Mouse (Mus musculus) frontal cortex, adult (tissue): Measurements from ENCODE around the gene Bola2.
"Not testable (repeated sequence)": the region's sequence is repeated elsewhere in the genome, so short reads cannot be mapped to it uniquely, and the experiment has no call there.

Experiments used
- ATAC-seq: cut with Nextera tagmentation; 2 replicates; pipeline ENCODE4 v1.9.2; 2017; ENCODE audit warnings: mild to moderate bottlenecking, moderate library complexity, mixed read lengths; ENCODE audit not compliant: low TSS enrichment

The Bola2 gene

DNA sequence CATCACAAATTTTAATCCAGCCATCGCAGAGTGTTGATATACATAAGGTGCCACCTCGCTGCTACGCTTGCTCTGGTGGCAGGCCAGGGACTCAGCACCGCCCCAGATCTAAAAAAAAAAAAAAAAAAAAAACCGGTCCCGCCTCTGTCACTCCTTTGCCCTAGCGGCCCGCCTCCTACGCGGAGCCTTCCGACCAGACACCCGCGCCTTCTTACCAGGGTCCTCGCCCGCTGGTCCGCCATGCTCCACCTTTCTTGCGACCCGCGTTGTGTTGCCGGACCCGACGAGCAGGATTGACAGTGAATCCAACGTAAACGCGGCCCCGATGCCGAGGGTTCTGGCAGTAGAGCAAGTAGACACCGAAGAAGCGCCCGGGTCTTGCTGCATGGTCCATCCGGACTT lies at the start of gene Bola2:
Gene Bola2, plus strand, starts transcription at position 192 of the 402 bp plus-strand sequence.
- peak; percentile 35; the same call in 1 of the 2 replicates for ATAC-seq

GRCm38 (mm10) chr7:126645708-126646107 lies 49.5 kb upstream of the Bola2 start:
- no peak for ATAC-seq

DNA sequence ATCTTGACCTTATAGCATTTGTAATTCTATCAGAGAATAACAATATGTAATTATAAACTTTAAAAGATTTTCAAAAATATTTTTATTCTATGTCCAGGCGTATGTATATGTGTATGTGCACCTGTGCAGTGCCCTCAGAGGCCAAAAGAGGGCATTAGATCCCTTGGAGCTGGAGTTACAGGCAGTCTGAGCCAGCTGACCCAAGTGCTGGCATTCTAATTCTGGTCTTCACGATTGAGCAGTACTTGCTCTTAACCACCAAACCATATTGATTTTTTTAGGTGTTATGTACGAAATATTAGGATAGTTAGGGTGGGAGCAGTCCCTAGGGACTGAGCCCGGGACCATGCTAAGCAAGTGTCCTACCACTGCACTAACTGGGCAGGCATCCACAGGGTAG lies 46.7 kb upstream of the Bola2 start:
- no peak for ATAC-seq

DNA sequence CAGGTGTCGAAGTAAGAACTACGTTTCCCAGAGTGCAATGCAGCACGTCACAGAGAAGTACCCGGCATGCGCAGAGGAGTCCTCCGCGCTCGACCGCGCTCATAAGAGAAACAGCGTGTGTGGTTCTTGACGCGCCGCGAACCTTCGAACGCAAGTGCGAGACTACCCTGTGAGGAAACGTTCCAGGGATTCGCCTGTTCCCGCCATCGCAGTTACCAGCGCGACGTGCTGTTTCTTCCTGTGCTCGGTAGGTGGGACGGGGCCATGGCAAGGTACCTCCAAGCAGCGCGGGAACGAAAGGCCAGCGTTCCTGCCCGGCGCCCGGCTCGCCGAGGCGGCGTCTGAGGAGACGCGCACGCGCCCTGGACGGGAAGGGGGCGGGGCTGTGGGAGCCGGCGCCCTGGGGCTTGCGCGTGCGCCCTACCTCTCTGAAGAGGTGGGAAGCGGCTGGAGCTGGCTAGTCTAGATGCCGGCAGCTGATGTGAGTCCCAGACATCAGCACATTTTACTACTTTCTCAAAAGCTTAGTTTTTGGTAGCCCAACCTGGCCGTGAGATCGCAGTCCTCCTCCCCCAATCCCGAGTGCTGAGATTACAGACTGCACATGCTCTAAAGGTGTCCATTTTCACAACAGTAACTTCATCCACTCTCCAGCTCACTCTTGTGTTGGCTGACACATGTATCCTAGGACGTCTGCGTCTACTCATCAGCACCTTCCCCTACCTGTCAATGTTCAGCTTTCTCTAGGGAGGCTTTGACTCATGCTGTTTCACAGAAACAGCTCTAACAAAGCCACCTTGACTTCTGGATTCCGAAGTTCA lies 45.8 kb upstream of the Bola2 start, which contains the start of gene Sgf29:
Gene Sgf29, plus strand, starts transcription at position 79 of the 821 bp plus-strand sequence.
- ATAC-seq, result peak; percentile 99

DNA sequence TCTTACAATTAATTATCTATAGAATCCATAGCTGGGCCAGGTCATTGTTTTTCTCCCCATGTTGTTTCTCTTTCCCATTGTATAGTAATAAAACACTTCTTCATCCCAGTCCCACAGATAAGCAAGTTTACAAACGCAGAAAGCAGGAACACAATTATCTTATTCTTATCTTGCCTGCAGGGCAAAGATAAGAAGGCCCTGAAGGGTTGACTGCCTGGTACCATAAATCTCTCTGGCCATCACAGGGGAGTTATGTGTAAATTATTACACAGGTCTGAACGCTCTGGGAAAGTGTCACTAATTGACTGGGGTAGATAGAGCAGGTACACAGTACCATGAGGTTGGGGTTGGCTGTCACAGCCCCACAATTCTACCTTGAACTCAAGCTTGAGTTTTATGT lies 44.3 kb upstream of the Bola2 start:
- no peak for ATAC-seq

DNA sequence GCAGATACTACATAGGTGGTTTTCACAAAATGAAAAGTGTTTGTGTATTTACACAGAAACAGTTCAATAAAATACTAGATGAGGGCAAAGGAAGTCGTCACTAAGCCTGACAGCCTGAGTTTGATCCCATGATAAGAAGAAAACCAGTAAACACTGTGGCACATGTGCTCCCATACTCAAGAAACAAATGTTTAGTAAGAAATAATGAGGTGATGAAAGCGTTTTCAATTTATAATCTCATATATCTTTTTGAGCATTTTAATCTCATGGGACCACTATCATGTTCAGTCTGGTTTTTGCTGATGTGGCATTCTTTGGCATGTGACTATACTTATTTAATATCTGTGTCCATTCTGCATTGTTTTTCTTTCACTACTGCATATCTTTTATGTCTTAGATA lies 41.2 kb upstream of the Bola2 start:
- no peak for ATAC-seq

- no peak for ATAC-seq
Observed at GRCm38 (mm10) chr7:126655695-126656094, 39.5 kb upstream of the Bola2 start.

DNA sequence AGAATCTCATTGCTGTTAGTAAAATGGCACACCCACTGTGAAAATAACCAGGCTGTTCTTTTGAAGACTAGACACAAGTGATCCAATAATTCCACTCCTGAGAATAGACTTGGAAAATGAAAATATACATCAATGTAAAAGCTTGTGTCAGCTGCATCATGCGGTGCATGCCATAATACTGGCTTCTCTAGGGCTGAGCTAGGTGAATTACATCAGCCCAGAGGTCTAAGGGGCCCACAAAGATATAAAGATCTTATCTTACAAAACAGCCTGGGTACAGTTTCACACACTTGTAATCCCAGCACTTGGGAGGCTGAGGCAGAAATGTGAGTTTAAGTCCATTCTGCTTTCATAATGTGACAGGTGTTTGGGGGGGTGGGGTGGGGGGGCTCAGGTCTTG lies 37.7 kb upstream of the Bola2 start:
- ATAC-seq, result no peak

DNA sequence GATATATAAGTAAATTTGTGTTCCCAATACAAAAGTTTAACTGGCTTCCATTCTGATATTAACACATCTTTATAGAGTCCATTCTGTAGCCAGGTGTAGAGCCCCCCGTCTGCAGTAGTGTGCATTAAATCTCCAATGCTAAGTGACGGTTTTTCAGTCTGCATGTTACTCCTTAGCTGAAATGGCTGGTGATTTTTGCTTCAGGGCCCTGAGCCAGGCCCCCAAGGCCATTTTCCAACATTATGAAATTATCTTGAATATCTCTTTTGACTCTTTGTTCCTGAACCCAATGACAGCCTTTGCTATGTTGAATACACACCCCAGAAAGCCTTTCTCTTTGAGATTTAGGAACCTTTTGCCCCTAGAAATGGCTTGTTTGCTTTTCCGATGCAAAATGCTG lies 35.4 kb upstream of the Bola2 start:
- no peak for ATAC-seq

- no peak for ATAC-seq
Observed at GRCm38 (mm10) chr7:126663646-126664045, 31.6 kb upstream of the Bola2 start.

DNA sequence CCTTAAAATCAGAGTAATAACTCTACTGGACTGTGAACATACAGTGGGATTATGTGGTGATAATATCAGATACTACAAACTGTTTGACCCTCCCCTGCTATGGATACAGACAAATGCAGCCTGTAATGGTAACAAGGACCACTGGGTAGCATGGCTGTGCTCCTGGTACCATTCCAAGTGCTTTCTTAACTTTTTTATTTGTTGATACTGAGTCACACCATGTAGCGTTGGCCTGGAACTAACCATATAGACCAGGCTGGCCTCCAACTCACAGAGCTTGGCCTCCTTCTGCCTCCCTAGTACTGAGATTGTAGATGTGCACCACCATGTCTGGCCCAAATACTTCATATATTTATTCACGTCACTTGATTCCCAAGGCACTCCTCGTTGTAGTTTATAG lies 29.9 kb upstream of the Bola2 start:
- no peak for ATAC-seq

DNA sequence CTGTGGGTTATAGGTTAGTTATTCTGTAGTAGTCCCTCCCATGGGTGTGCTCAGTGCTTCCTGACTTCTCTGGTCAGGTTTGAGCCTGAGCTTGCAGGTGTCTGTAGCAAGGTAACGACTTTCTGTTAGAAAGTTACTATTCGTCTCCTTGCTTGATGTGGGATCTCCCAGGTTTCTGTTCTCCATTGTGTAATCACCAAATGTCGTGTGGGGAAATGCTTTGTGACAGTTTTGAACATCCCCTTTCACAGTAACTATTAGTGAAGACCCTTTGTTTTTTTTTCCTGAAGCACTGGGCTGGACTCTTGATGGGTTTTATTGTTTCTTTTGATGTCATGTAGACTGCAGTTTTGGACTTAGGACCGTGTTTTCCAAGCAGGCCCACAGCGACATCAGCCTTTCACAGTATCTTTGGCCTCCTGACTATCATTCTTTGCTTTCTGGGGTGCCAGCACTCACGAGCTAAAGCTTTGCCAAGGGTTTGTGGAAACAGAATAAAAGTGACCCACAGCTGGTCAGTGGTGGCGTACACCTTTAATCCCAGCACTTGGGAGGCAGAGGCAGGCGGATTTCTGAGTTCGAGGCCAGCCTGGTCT lies 27.6 kb upstream of the Bola2 start:
- ATAC-seq, result no peak

DNA sequence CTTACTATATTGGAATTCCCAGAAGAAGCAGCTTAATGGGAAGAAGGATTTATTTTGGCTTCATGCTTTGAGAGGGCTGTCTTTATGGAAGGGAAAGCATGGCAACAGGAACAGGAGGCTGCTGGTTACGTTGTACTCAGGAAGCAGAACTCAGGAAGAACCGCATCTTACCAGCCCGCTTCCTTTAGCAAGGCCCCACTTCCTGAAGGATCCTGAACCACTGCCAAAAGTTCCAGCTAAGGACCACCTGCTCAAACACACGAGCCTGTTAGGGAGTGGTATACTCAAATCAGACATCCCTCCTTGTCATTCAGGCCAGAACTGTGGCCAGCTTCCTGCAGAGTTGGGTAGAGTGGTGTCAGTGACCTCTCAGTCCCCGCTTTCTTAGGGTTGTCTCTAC lies 26.7 kb upstream of the Bola2 start:
- no peak for ATAC-seq

GRCm38 (mm10) chr7:126670152-126670551 lies 25.0 kb upstream of the Bola2 start:
- ATAC-seq, result no peak

DNA sequence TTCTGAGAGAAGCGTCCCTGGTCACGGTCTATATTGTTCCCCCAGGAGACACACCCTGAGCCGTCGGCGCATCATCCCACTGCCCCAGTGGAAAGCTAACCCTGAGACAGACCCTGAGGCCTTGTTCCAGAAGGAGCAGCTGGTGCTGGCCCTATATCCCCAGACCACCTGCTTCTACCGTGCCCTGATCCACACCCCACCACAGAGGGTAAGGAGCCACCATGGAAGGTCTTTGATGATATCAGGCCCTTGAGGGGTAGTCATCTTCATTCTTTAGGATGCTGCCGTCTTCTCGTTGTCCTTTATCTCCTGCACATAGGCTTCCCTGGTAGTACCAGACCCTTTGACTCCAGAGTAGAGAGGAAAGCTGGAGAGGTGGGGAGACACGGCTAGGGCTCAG lies 23.1 kb upstream of the Bola2 start:
- no peak for ATAC-seq

DNA sequence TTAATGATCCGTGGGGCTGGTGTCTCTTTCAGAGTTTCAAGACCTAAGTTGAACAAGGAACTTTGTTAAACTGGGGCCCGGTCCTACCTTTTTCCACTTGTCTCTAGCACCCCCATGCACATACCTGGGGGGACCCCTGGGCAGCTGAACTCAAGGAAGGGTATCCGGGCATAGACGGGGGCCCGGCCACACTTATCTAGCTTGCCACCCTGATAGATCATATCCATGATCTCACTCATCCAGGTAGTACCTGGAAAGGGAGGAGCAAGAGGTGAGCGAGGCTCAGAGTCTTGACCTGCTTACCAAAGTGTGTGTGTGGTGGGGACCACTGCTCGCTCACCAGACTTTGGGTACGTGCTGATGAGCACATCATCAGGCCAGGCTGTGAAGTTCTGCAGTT lies 20.1 kb upstream of the Bola2 start:
- no peak for ATAC-seq

GRCm38 (mm10) chr7:126676207-126676606 lies 19.0 kb upstream of the Bola2 start, which contains the start of gene Sult1a1:
Sult1a1 (minus strand) TSS chr7:126676432.
- ATAC-seq, result peak; percentile 84; the same call in 1 of the 2 replicates

DNA sequence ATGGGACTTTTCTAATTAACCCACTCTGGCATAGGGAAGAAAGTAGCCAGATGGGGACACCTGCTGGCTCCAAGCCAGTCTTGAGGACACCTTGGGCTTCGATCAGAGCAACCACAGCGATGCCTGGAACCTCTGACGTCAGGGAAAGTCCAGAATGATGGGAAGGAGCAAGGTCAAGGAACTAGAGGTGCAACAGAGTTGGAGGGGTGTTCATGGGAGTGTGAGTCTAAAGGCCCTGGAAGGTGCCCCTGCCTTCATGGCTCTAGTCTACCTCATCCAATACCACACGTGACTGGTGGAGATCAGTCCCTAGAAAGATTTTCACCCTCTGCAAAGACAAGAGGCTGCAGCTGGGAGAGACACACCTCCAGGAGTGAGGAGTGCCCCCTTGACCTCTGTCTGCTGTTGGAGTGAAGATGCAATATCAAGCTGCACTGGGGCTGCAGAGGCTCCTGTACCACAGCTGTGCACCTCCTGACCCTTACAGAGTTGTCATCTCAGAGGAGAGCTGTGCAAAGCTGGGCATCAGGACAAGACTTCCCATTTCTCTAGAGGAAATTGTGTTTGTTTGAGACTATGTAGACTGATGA lies 18.5 kb upstream of the Bola2 start:
- ATAC-seq, result no peak

DNA sequence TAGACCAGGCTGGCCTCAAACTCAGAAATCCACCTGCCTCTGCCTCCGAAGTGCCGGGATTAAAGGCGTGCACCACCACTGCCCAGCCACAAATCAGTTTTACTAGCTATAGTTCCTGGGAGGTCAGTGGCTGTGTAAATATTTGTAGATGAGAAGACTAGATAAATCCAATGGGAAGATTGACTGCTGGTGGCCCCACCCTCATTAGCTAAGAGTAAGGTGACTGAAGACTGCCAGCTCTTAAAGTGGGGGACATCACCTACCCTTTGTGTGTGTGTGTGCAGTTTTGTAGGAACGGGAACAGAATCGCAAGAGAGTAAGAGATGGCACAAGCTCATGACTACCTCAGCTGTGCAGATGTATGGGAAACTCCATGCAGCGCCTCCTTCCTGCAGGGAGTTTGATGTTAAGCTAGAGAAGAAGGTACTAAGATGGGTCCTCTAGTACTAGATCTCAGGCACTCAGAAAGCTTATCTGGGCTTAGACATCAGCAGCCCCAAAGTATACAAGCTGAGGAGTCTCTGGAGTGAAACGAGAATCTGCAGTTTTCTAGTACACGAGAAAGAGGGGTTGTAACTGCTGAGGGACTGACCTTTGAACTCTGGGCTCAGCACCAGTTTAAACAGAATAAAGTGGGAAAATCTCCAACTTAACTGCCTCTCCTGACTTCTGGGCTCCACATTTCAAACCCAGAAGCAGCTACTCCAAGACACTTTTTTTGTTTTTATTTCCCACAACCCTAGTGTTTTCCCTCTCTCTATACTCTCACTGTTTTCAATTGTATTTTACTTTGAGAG lies 16.5 kb upstream of the Bola2 start:
- no peak for ATAC-seq

DNA sequence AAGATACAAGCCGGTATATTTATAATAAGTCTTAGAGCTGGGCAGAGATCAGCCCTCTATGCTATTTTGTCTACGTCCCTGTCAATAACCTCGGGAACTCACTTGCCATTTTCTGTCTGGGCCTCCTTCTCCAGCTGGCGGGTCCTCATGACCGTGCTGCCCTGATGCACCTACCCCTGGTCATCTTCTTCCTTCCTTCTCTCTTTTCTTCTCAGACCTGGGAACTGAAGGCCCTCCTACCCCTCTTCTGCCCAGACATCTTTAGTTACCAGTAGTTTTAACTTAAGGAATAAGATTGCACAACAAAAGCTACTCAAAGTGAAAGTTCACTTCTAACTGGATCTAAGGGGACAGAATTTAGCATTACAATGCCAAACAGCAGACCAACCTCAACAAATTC lies 15.5 kb upstream of the Bola2 start:
- no peak for ATAC-seq

- no peak for ATAC-seq
Observed at GRCm38 (mm10) chr7:126681221-126681620, 14.0 kb upstream of the Bola2 start.

DNA sequence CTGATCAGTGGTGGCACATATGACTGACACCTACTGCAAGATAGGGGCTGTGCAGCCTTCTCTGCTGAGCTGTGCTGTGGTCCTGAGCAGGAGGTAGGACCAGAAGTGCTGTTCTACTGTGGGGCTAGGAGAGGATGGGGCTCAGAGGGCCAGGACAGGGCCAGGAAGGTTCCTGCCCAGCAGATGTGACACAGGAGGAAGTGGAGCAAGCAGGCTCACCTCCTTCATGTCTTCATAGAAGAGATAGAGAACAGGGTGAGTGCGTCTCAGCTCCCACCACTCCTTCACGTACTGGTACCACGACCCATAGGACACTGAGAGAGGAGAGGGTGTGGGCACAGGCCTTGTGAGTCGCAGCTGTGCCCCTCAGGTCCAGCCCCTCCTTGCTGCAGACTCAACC lies 7.0 kb upstream of the Bola2 start:
- not testable (repeated sequence) for ATAC-seq
